Mouse (Mus musculus) limb, embryonic 10.5 days (tissue): ENCODE measurements around the gene Gm10230. TPM values are rescaled to one million over a fixed set of nuclear protein-coding genes. Genes with fewer than 3 reads are reported as not detected.
"Not testable (repeated sequence)": the region's sequence is repeated elsewhere in the genome, so short reads cannot be mapped to it uniquely, and the experiment has no call there.

Experiments
- DNase-seq: peaks from one replicate; pipeline ENCODE4 v3.0.0-alpha.2; 2017; ENCODE audit warnings: low spot score
- H3K27ac ChIP-seq: fragments of 300-500 bp; sonication (generic); 2 replicates; pipeline ENCODE4 v1.5.1; 2016; ENCODE audit warnings: mild to moderate bottlenecking
- H3K27me3 ChIP-seq: fragments of 300-500 bp; sonication (generic); 2 replicates; pipeline ENCODE4 v1.6.1; 2016; ENCODE audit warnings: low read depth, mild to moderate bottlenecking; ENCODE audit not compliant: poor library complexity, severe bottlenecking
- H3K36me3 ChIP-seq: fragments of 300-500 bp; sonication (generic); 2 replicates; pipeline ENCODE4 v1.6.1; 2016; ENCODE audit warnings: mild to moderate bottlenecking, moderate library complexity
- H3K4me1 ChIP-seq: fragments of 300-500 bp; sonication (generic); 2 replicates; pipeline ENCODE4 v1.6.1; 2016
- H3K4me3 ChIP-seq: fragments of 300-500 bp; sonication (generic); 2 replicates; pipeline ENCODE4 v1.5.1; 2016; ENCODE audit warnings: mild to moderate bottlenecking, moderate library complexity
- H3K9me3 ChIP-seq: fragments of 300-500 bp; sonication (generic); replicated peaks from 2 replicates; pipeline ENCODE4 v1.6.1; 2016; ENCODE audit warnings: mild to moderate bottlenecking
- WGBS: fragments of 180-500 bp; shearing (Covaris S2); methylation state at CpG from one replicate; pipeline ENCODE4 v1.1.7; 2016; 5-methylcytosine and 5-hydroxymethylcytosine counted together
- microRNA-seq: library from miRNA; unstranded; fragments of <30 nt; microRNA quantifications from one replicate; pipeline ENCODE4, GENCODE M21; 2017
- polyA plus RNA-seq: library from polyadenylated mRNA; unstranded; fragments of >200 nt; fragmentation: Nextera tagmentation; extraction: Ambion mirVana; gene quantifications from 2 replicates; pipeline ENCODE4 v1.2.1, GENCODE M21; 2016

Gene Gm10230
- not detected in 2 replicates for polyA plus RNA-seq

- not testable (repeated sequence) for H3K9me3 ChIP-seq, H3K36me3 ChIP-seq, H3K4me1 ChIP-seq, DNase-seq, H3K27ac ChIP-seq, H3K4me3 ChIP-seq, H3K27me3 ChIP-seq
- WGBS = no CpG with 5 or more reads among the region's 7 CpGs
These were observed at the start of gene Gm10230 for GRCm38 (mm10) chrX:27494782-27495181. TSS of gene Gm10230 (minus strand) at chrX:27494882.

Small RNA genes within 50 kb of the gene (microRNA-seq; reads per million reads assigned to microRNA genes)
- not detected for gene Gm44452
